Mouse (Mus musculus) CH12F3 (cell line): ENCODE results near the gene Fhit.

Experiments
- in situ Hi-C: fragments of 300-500 bp; cut with MboI; formaldehyde crosslinking; loops from 2 replicates; pipeline ENCODE4 v1.14.3; 2020; ENCODE audit warnings: low sequenced_read_pairs

Fhit gene

GRCm38 (mm10) chr14:10526800-10527199 lies 635.0 kb downstream of the Fhit start:
- in situ Hi-C loops = no loop called here

- in situ Hi-C loops = no loop called here
Observed at GRCm38 (mm10) chr14:10525786-10526185, 636.0 kb downstream of the Fhit start.

GRCm38 (mm10) chr14:10514026-10514425 lies 647.8 kb downstream of the Fhit start:
- in situ Hi-C loops = no loop called here

GRCm38 (mm10) chr14:10509252-10509651 lies 652.6 kb downstream of the Fhit start:
- in situ Hi-C loops = no loop called here

GRCm38 (mm10) chr14:10507560-10507959 lies 654.3 kb downstream of the Fhit start:
- in situ Hi-C loops = no loop called here

- in situ Hi-C loops = no loop called here
Observed at GRCm38 (mm10) chr14:10485798-10486197, 676.0 kb downstream of the Fhit start.

- in situ Hi-C loops = no loop called here
Observed at GRCm38 (mm10) chr14:10482851-10483613, 678.8 kb downstream of the Fhit start.

GRCm38 (mm10) chr14:10481370-10481769 lies 680.5 kb downstream of the Fhit start:
- in situ Hi-C loops = no loop called here

- in situ Hi-C loops = no loop called here
Observed at GRCm38 (mm10) chr14:10480681-10481080, 681.2 kb downstream of the Fhit start.

GRCm38 (mm10) chr14:10453001-10453861 lies 708.6 kb downstream of the Fhit start:
- in situ Hi-C loops = no loop called here

- in situ Hi-C loops = no loop called here
Observed at GRCm38 (mm10) chr14:10452234-10452633, 709.6 kb downstream of the Fhit start.

GRCm38 (mm10) chr14:10445360-10445759 lies 716.5 kb downstream of the Fhit start:
- in situ Hi-C loops = no loop called here

- in situ Hi-C loops = no loop called here
Observed at GRCm38 (mm10) chr14:10439007-10439749, 722.7 kb downstream of the Fhit start.

- in situ Hi-C loops = no loop called here
Observed at GRCm38 (mm10) chr14:10436193-10436592, 725.6 kb downstream of the Fhit start.

- in situ Hi-C loops = no loop called here
Observed at GRCm38 (mm10) chr14:10432502-10432901, 729.3 kb downstream of the Fhit start.

- in situ Hi-C loops = no loop called here
Observed at GRCm38 (mm10) chr14:10430396-10431000, 731.3 kb downstream of the Fhit start.

GRCm38 (mm10) chr14:10423499-10423898 lies 738.3 kb downstream of the Fhit start:
- in situ Hi-C loops = no loop called here

- in situ Hi-C loops = no loop called here
Observed at GRCm38 (mm10) chr14:10422261-10422660, 739.6 kb downstream of the Fhit start.

- in situ Hi-C loops = no loop called here
Observed at GRCm38 (mm10) chr14:10415068-10415467, 746.8 kb downstream of the Fhit start.

GRCm38 (mm10) chr14:10409306-10409962 lies 752.4 kb downstream of the Fhit start:
- in situ Hi-C loops = no loop called here
